Mouse (Mus musculus) liver, embryonic 16.5 days (tissue): ENCODE measurements around the gene Mus81. TPM values are rescaled to one million over a fixed set of nuclear protein-coding genes. Genes with fewer than 3 reads are reported as not detected.

Experiments
- ATAC-seq: fragments of 200-750 bp; cut with Nextera tagmentation; 2 replicates; pipeline ENCODE4 v1.8.0; 2017; ENCODE audit warnings: low read depth, mild to moderate bottlenecking, moderate number of reproducible peaks, moderate library complexity
- H3K27ac ChIP-seq: fragments of 300-500 bp; sonication (generic); 2 replicates; pipeline ENCODE4 v1.5.1; 2014; ENCODE audit warnings: mild to moderate bottlenecking, low read length
- H3K27me3 ChIP-seq: fragments of 300-500 bp; sonication (generic); 2 replicates; pipeline ENCODE4 v1.6.1; 2014; ENCODE audit warnings: low read depth, low read length, mixed read lengths; ENCODE audit not compliant: control insufficient read depth, insufficient read depth
- H3K36me3 ChIP-seq: fragments of 300-500 bp; sonication (generic); 2 replicates; pipeline ENCODE4 v1.6.1; 2014; ENCODE audit warnings: mild to moderate bottlenecking; ENCODE audit not compliant: control insufficient read depth, insufficient read depth
- H3K4me1 ChIP-seq: fragments of 300-500 bp; sonication (generic); 2 replicates; pipeline ENCODE4 v1.6.1; 2014; ENCODE audit warnings: low read depth, low read length, mixed read lengths; ENCODE audit not compliant: control insufficient read depth
- H3K4me2 ChIP-seq: fragments of 300-500 bp; sonication (generic); 2 replicates; pipeline ENCODE4 v1.6.1; 2014; ENCODE audit warnings: low read depth, low read length, mixed read lengths
- H3K4me3 ChIP-seq: fragments of 300-500 bp; sonication (generic); 2 replicates; pipeline ENCODE4 v1.5.1; 2014; ENCODE audit warnings: low read depth, mild to moderate bottlenecking, low read length
- H3K9ac ChIP-seq: fragments of 300-500 bp; sonication (generic); 2 replicates; pipeline ENCODE4 v1.6.1; 2014; ENCODE audit warnings: low read depth, low read length
- H3K9me3 ChIP-seq: fragments of 300-500 bp; sonication (generic); replicated peaks from 2 replicates; pipeline ENCODE4 v1.6.1; 2016; ENCODE audit warnings: low read length; ENCODE audit not compliant: control insufficient read depth
- whole genome bisulfite sequencing: fragments of 180-500 bp; shearing (Covaris S2); extraction: QIAGEN DNeasy Blood & Tissue Kit; methylation state at CpG from one replicate; pipeline ENCODE4 v1.1.7; 2014; ENCODE audit not compliant: insufficient replicate concordance; 5-methylcytosine and 5-hydroxymethylcytosine counted together
- polyA plus RNA-seq: library from polyadenylated mRNA; unstranded; fragments of >200 nt; fragmentation: Nextera tagmentation; extraction: Ambion mirVana; gene quantifications from 2 replicates; pipeline ENCODE4 v1.2.1, GENCODE M21; 2015

Mus81 gene
- polyA plus RNA-seq, 1 experiment from 2014 or later, result 15.6 TPM

- Histone ChIP-seq H3K9ac (no peak overlapping the region), H3K4me1 (peaks cover 28% of the 10 kb centered on the region), H3K4me3 (no peak overlapping the region), H3K36me3 (no peaks in the 10 kb centered on the region; the same call in 1 of the 2 replicates), H3K4me2 (no peak overlapping the region), H3K9me3 (no peaks in the 10 kb centered on the region), H3K27me3 (no peaks in the 10 kb centered on the region), H3K27ac (no peak overlapping the region)
- WGBS, result 83% methylated on average over 8 of the region's 8 CpGs
- no peak for ATAC-seq
These were observed 1.9 kb downstream of the Mus81 start for GRCm38 (mm10) chr19:5486286-5486685.

GRCm38 (mm10) chr19:5485821-5486220 is 2.4 kb downstream of the Mus81 start:
- Histone ChIP-seq H3K27ac (no peak overlapping the region), H3K36me3 (no peaks in the 10 kb centered on the region; the same call in 1 of the 2 replicates), H3K27me3 (no peaks in the 10 kb centered on the region), H3K4me2 (no peak overlapping the region), H3K9ac (no peak overlapping the region), H3K9me3 (no peaks in the 10 kb centered on the region), H3K4me1 (peaks cover 28% of the 10 kb centered on the region), H3K4me3 (no peak overlapping the region)
- WGBS, result 84% methylated on average over 7 of the region's 7 CpGs
- no peak for ATAC-seq

GRCm38 (mm10) chr19:5485371-5485770 is 2.8 kb downstream of the Mus81 start:
- no peak overlapping the region for H3K9ac ChIP-seq
- H3K9me3 ChIP-seq, result no peaks in the 10 kb centered on the region
- 85% methylated on average over 8 of the region's 8 CpGs for WGBS
- ATAC-seq, result no peak
- H3K4me3 ChIP-seq, result no peak overlapping the region
- H3K4me1 ChIP-seq, result peaks cover 28% of the 10 kb centered on the region
- no peaks in the 10 kb centered on the region; the same call in 1 of the 2 replicates for H3K36me3 ChIP-seq
- H3K4me2 ChIP-seq, result no peak overlapping the region
- H3K27ac ChIP-seq, result no peak overlapping the region
- H3K27me3 ChIP-seq, result no peaks in the 10 kb centered on the region

GRCm38 (mm10) chr19:5484496-5484895 is 3.7 kb downstream of the Mus81 start:
- Histone ChIP-seq H3K4me1 (peaks cover 22% of the 10 kb centered on the region), H3K4me3 (no peak overlapping the region), H3K27ac (no peak overlapping the region), H3K9me3 (no peaks in the 10 kb centered on the region), H3K27me3 (no peaks in the 10 kb centered on the region), H3K9ac (no peak overlapping the region), H3K4me2 (no peak overlapping the region), H3K36me3 (no peaks in the 10 kb centered on the region; the same call in 1 of the 2 replicates)
- 74% methylated on average over 5 of the region's 5 CpGs for WGBS
- ATAC-seq, result no peak

GRCm38 (mm10) chr19:5483386-5484359 is 4.5 kb downstream of the Mus81 start:
- H3K4me3 ChIP-seq, result no peak overlapping the region
- ATAC-seq, result no peak
- no peak overlapping the region for H3K9ac ChIP-seq
- H3K27me3 ChIP-seq, result no peaks in the 10 kb centered on the region
- WGBS, result 78% methylated on average over 19 of the region's 19 CpGs
- no peaks in the 10 kb centered on the region; the same call in 1 of the 2 replicates for H3K36me3 ChIP-seq
- peaks cover 15% of the 10 kb centered on the region for H3K4me1 ChIP-seq
- H3K27ac ChIP-seq, result no peak overlapping the region
- H3K9me3 ChIP-seq, result no peaks in the 10 kb centered on the region
- no peak overlapping the region for H3K4me2 ChIP-seq

GRCm38 (mm10) chr19:5481398-5481797 is 6.8 kb downstream of the Mus81 start:
- WGBS, result 71% methylated on average over 10 of the region's 10 CpGs
- H3K9ac ChIP-seq, result no peak overlapping the region
- no peak overlapping the region for H3K27ac ChIP-seq
- no peak overlapping the region for H3K4me2 ChIP-seq
- H3K27me3 ChIP-seq, result no peaks in the 10 kb centered on the region
- H3K4me1 ChIP-seq, result no peaks in the 10 kb centered on the region
- H3K4me3 ChIP-seq, result no peak overlapping the region
- no peak for ATAC-seq
- no peaks in the 10 kb centered on the region for H3K9me3 ChIP-seq
- H3K36me3 ChIP-seq, result no peaks in the 10 kb centered on the region; the same call in 1 of the 2 replicates

GRCm38 (mm10) chr19:5480016-5480415 is 8.2 kb downstream of the Mus81 start:
- 81% methylated on average over 10 of the region's 10 CpGs for WGBS
- Histone ChIP-seq H3K9ac (no peak overlapping the region), H3K36me3 (no peaks in the 10 kb centered on the region; the same call in 1 of the 2 replicates), H3K4me2 (no peak overlapping the region), H3K27me3 (peaks cover 11% of the 10 kb centered on the region), H3K4me3 (no peak overlapping the region), H3K9me3 (no peaks in the 10 kb centered on the region), H3K27ac (no peak overlapping the region), H3K4me1 (no peaks in the 10 kb centered on the region)
- no peak for ATAC-seq

- no peak overlapping the region for H3K4me3 ChIP-seq
- peaks cover 31% of the 10 kb centered on the region for H3K27me3 ChIP-seq
These were observed 10.4 kb downstream of the Mus81 start for GRCm38 (mm10) chr19:5477668-5478300.

More at GRCm38 (mm10) chr19:5477668-5478300, 10.4 kb downstream of the Mus81 start:
- Histone ChIP-seq H3K4me1 (peaks cover 8% of the 10 kb centered on the region), H3K9me3 (no peaks in the 10 kb centered on the region), H3K27ac (no peak overlapping the region), H3K36me3 (no peaks in the 10 kb centered on the region), H3K4me2 (no peak overlapping the region), H3K9ac (no peak overlapping the region)
- WGBS, result 75% methylated on average over 18 of the region's 18 CpGs
- ATAC-seq, result no peak
